Mouse (Mus musculus) heart, adult 2 months (tissue): ENCODE measurements around the gene Setd2.

Experiments used
- CTCF ChIP-seq: fragments of 200-600 bp; IDR thresholded peaks from 2 replicates; pipeline ENCODE4 v1.8.1; 2022; ENCODE audit warnings: antibody characterized with exemption, mild to moderate bottlenecking, moderate library complexity
- POLR2A ChIP-seq: fragments of 200-500 bp; IDR thresholded peaks from 2 replicates; pipeline ENCODE4 v1.6.1; 2011; ENCODE audit warnings: mild to moderate bottlenecking, low read depth, low read length, control low read depth; ENCODE audit not compliant: insufficient read depth

- TF ChIP-seq POLR2A (peak; percentile 69), CTCF (no peak)
Observed at GRCm38 (mm10) chr9:110665912-110666311, 133.5 kb downstream of the Setd2 start.
